Mouse (Mus musculus) cerebellum, adult 8-10 months (tissue): ENCODE results near the gene Tmem175.
"Not testable (repeated sequence)": the region's sequence is repeated elsewhere in the genome, so short reads cannot be mapped to it uniquely, and the experiment has no call there.

Experiments
- DNase-seq: peaks from one replicate; pipeline ENCODE4 v3.0.0; 2022

The Tmem175 gene

GRCm38 (mm10) chr5:108629634-108630483, at the start of gene Tmem175, which contains the start of gene Gak:
TSS of gene Tmem175 (plus strand) at chr5:108629770.
TSS of gene Gak (minus strand) at chr5:108629755.
- DNase-seq, result peak; percentile 90

GRCm38 (mm10) chr5:108581361-108581891, 48.1 kb upstream of the Tmem175 start:
- peak; percentile 53 for DNase-seq

GRCm38 (mm10) chr5:108599923-108600322, 29.6 kb upstream of the Tmem175 start:
- DNase-seq, result no peak

GRCm38 (mm10) chr5:108602537-108602936, 27.0 kb upstream of the Tmem175 start:
- no peak for DNase-seq

GRCm38 (mm10) chr5:108610426-108610825, 19.1 kb upstream of the Tmem175 start:
- no peak for DNase-seq

GRCm38 (mm10) chr5:108621870-108622269, 7.7 kb upstream of the Tmem175 start:
- no peak for DNase-seq

GRCm38 (mm10) chr5:108626050-108626660, 3.4 kb upstream of the Tmem175 start:
- no peak for DNase-seq

GRCm38 (mm10) chr5:108628891-108629633, 508 bp upstream of the Tmem175 start:
- DNase-seq, result no peak

GRCm38 (mm10) chr5:108633676-108634075, 4.1 kb downstream of the Tmem175 start:
- no peak for DNase-seq

GRCm38 (mm10) chr5:108634088-108634487, 4.5 kb downstream of the Tmem175 start:
- not testable (repeated sequence) for DNase-seq

- no peak for DNase-seq
Measured at GRCm38 (mm10) chr5:108636172-108636571, 6.6 kb downstream of the Tmem175 start.

- DNase-seq, result no peak
Measured at GRCm38 (mm10) chr5:108643674-108644073, 14.1 kb downstream of the Tmem175 start.

GRCm38 (mm10) chr5:108645651-108646342, 16.2 kb downstream of the Tmem175 start:
- DNase-seq, result no peak

- DNase-seq, result no peak
Measured at GRCm38 (mm10) chr5:108646343-108646660, 16.7 kb downstream of the Tmem175 start.

- no peak for DNase-seq
Measured at GRCm38 (mm10) chr5:108647311-108647710, 17.7 kb downstream of the Tmem175 start.

- no peak for DNase-seq
Measured at GRCm38 (mm10) chr5:108647820-108648465, 18.4 kb downstream of the Tmem175 start.

- DNase-seq, result no peak
Measured at GRCm38 (mm10) chr5:108648937-108649576, 19.5 kb downstream of the Tmem175 start.

GRCm38 (mm10) chr5:108650341-108650740, 20.8 kb downstream of the Tmem175 start:
- peak; percentile 58 for DNase-seq

GRCm38 (mm10) chr5:108651136-108651720, 21.7 kb downstream of the Tmem175 start:
- no peak for DNase-seq

- peak; percentile 81 for DNase-seq
Measured at GRCm38 (mm10) chr5:108651823-108652222, 22.3 kb downstream of the Tmem175 start.

- DNase-seq, result no peak
Measured at GRCm38 (mm10) chr5:108653341-108653740, 23.8 kb downstream of the Tmem175 start.
